Mouse (Mus musculus): ENCODE measurements at regions not wholly inside any gene's neighbourhood (a gene's known extent, or its start where the extent isn't known, plus 50 kb on each side); places are given as distances from the start of the nearest gene placed in this dataset.

DNA sequence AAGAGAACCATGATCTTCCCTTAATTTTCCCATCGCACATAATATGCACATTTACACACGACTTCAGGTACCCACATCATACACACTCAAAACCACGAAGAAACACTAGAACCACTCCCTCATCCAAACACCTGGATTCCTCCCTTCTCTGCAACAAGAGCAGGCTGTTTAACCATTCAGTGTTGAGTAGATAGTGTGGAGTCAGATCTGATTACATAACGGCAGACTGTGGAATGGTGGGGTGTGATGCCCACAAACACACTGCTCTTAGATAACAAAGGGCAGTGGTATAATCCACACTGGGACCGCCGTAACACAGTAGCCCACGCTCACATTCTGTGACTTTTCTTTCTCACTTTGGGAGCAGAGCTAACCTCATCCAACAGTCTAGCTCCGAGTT, 51.5 kb upstream of the Armc2 start:
- DNase-seq (ENCODE audit: extremely low read depth, low read depth, low spot score) = no peak

GRCm38 (mm10) chr10:42068497-42068896, 50.3 kb upstream of the Armc2 start:
- no peak for DNase-seq (ENCODE audit: extremely low read depth, low read depth, low spot score)

Data from fat pad, adult 2 months (tissue).